Mouse (Mus musculus) lung, postnatal 10 days (tissue): ENCODE data around the gene Ntf5.
A peak's percentile ranks its signal among the peaks of the same experiment; 100 is the strongest.
"Not testable (repeated sequence)": the region's sequence is repeated elsewhere in the genome, so short reads cannot be mapped to it uniquely, and the experiment has no call there.

Experiments used
- DNase-seq: peaks from one replicate; pipeline ENCODE4 v3.0.0; 2021

The Ntf5 gene

DNA sequence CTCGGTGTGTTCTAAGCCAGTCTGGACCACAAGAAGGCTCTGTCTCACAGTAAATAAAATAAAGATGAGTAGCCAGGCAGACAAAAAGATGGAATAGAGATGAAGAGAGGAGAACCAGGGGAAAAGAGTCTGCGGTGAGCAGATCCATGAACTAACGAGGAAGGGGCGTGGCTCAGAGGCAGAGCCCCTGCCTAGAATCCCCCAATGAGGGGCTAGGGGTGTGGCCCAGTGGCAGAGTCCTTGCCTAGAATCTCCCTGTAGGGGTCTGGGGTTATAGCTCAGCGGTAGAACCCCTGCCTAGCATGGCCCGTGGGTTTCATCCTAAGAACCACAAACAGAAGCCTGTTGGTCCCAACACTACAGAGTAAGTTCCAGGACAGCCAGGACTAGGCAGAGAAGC lies 23.6 kb downstream of the Ntf5 start:
- DNase-seq: no peak

DNA sequence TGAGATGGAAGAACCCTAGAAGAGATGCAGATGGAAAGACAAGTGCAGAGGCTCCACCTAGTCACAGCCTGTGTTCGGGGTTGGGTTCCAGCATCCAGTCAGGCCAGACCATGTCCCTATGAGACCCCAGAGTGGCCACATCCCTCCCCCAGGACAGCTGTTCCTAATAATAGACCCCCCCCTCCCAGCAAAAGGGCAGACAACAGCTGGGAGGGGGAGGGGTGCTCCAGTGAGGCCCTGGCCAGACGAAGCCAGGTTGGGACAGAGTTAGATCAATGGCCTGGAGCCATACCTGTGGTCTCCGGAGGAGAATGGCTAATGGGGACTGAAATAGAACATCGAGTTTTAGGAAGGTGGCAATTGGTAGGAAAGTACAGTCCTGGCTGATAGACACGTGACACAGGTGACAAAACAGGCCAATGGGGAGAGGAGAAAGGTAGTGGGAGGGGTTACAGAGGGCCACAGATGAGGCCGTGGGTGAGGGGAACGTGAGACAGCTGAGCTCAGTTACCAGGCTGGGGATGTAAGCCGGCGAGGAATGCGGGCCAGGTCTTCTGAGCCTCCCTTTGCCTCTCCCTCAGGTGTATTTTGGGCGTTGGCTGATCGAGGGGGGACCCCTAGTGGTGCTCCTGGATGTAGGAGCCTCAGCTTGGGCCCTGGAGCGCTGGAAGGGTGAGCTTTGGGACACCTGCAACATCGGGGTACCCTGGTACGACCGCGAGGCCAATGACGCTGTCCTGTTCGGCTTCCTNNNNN lies 24.2 kb downstream of the Ntf5 start, which contains the start of gene Ruvbl2:
TSS of gene Ruvbl2 (minus strand) at position 576 of the 756 bp plus-strand sequence.
- peak; percentile 47 for DNase-seq

DNA sequence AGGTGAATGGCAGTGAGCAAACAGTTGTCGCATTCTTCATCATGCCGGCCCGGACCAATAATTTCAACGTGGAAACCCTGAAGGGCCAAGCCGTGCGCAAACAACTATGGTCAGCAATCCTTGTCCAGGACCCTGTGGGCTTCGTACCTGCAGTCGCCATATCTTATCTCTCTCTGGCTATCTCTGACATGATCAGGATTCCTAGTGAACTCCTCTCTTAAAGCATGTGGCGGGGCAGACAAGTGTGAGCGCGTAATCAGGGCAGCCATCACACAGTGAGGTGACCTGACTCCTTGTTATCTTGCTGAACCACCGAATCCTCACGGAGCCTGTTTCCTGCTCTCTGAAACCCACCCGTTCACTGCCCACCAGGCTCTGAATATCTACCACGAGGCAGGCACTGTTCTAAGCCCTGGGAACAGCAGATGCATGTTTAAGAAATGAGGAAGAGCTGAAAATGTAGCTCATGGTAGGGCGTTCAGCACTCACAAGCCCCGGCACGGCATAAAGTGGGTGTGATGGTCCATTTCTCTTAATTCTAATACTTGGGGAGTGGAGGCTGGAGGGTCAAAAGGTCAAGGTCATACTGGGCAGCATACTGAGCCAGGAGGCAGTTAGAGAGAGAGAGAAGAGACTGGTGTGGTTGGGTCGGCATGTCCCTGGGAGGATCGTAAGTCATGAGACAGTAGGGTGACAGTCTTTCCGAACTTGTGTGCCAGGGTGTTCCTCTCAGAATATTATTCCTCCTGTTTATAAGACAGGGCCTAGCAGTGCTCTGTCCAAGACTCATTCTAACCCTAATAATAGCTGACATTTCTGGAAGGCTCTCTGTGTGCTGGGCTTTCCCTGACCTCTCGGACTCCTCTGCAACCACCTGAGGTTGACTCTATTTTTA lies 30.3 kb downstream of the Ntf5 start:
- DNase-seq: no peak

DNA sequence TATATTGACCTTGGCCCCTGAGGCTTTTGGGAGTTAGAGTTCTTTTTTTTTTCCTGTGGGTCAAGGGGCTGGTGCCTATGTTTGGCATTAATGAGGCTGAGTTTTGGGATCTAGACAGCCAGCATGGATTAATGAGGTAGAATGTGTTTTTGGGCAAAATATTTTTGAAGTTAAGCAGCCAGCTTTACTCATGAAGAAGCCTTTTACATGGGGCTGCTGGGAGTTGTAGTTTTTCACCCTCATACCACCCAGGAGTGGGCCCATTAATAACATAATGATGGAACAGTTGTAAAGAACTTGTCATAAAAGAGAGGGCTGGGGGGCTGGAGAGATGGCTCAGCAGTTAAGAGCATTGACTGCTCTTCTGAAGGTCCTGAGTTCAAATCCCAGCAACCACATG lies 33.1 kb downstream of the Ntf5 start:
- no peak for DNase-seq

DNA sequence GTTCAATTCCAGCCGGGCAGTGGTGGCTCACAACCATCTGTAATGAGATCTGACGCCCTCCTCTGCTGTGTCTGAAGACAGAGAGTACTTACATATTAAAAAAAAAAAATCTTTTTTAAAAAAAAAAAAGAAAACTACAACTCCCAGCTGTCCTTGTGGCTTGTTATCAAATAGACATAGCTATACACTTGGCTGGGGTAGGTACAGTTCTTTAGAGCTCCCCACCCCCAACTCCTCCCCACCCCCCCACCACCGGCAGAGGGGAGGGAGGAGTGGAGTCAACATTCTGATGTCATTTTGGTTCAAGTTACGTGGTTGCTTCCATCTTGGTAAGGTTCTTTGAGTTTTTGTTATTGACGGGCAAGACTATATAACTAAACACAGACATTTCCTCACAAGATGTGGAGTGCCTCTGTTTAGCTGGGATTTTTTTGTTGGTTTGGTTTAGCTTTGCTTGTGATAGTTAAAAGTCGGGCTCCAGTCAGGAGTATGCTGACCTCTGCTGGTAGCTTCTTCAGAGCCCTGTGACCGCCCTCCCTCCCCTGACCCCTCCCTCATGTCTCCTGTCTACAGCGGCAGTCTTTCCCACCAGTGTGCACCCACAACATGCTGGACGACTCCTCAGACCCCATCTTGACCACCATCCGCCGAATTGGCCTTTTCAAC lies 34.0 kb downstream of the Ntf5 start:
- DNase-seq: peak; percentile 75

DNA sequence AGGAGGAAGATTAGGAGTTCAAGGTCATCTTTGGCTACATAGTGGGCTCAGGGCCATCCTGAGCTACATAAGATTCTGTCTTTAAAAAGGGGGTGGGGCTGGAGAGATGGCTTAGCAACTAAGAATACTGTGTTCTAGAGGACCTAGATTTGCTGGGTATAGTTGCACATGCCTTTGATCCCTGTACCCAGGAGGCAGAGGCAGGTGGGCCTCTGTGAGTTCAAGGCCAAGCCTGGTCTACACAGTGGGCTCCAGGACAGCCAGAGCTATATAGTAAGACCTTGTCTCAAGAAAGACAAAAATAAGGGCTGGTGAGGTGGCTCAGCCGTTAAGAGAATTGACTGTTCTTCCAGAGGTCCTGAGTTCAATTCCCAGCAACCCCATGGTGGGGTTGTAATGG lies 36.5 kb downstream of the Ntf5 start:
- DNase-seq: no peak

DNA sequence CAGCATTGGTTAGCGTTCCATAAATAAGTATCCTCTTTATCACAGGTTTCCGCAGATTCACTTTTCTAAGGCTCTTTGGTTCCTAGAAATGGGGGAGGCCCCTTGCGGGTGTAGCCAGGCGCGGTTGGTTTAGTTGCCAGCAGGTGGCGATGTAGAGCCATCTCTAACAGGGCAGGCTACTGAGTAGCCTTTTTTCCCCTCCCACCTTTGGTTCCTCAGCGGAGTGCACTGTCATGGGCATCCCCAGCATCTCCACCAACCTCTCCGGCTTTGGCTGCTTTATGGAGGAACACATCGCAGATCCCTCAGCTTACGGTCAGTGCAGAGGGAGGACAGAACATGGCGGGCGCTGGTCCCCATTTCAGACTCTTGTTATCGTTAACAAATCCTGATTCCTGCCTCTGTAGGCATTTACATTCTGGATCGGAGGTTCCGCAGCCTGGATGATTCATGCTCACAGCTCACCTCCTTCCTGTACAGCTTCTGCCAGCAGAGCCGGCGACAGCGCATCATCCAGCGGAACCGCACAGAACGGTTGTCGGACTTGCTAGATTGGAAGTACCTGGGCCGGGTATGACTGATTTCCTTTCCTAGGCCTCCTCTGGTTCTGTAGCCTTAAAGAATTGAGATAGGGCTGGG lies 38.0 kb downstream of the Ntf5 start:
- peak; percentile 91 for DNase-seq

DNA sequence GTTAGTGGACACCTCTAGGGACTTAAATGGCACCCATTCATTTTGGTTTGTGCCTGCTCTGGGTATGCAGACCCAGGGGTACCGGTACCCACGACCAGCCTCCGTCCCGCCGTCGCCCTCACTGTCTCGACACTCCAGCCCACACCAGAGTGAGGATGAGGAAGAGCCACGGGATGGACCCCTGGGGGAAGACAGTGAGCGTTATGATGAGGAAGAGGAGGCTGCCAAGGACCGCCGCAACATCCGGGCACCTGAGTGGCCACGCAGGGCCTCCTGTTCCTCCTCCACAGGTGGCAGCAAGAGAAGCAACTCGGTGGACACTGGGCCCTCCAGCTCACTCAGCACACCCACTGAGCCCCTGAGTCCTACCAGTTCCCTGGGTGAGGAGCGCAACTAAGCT lies 41.5 kb downstream of the Ntf5 start:
- DNase-seq: no peak

DNA sequence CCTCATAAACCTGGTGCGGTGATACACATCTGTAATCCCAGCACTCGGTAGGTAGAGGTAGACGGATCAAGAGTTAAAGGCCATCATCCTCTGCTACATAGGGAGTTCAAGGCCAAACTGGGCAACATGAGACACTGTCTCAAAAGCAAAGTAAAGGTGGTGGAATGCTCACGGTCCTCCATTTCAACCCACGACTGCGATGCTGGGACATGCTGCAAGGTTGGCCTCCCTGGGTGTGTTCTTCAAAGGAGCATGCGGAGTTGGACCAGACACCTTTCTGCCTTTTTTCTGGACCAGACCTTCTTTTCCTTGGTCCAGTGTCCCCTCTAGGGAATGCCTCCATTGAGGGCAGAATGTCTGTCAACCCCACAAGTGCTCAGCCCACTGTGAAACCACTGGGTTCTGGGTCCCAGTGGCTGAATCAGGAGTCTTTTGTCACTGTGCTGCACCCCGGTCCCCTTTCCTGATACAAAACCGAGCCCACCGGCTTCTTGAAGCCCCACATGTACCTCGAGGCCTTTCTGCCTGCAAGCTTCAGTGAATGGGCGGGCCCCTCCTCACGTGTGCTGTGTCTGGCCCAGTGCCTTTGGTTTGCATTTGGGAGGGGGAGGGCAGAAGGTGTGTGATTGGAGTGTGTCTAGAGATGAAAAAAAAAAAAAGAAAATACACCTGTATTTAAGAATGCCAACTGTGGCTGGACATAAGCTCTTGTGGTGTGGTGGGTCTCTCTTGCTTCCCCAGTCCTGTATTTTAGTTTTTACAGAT lies 42.6 kb downstream of the Ntf5 start:
- no peak for DNase-seq

DNA sequence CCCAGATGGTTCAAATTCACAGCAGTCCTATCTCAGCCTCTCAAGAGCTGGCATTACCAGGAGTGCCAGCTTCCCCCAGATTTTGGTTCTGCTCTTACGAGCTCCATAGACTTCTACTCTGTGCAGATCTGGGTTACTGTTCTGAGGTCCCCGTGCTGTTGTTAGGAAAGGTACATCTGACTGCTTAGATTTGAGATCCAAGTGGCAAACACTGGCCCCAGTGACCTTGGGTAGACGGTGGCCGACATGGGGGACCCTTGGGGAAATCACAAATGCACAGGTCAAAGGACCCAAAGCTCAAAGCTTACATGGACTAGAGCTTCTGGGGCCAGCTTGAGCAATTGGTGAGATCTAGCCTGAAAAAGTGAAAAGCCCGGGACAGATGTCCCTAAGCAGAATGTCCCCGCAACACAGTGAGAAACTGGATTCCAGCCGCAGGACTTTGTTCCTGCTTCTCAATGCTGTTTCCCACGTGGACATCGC lies 43.3 kb downstream of the Ntf5 start:
- DNase-seq: no peak

DNA sequence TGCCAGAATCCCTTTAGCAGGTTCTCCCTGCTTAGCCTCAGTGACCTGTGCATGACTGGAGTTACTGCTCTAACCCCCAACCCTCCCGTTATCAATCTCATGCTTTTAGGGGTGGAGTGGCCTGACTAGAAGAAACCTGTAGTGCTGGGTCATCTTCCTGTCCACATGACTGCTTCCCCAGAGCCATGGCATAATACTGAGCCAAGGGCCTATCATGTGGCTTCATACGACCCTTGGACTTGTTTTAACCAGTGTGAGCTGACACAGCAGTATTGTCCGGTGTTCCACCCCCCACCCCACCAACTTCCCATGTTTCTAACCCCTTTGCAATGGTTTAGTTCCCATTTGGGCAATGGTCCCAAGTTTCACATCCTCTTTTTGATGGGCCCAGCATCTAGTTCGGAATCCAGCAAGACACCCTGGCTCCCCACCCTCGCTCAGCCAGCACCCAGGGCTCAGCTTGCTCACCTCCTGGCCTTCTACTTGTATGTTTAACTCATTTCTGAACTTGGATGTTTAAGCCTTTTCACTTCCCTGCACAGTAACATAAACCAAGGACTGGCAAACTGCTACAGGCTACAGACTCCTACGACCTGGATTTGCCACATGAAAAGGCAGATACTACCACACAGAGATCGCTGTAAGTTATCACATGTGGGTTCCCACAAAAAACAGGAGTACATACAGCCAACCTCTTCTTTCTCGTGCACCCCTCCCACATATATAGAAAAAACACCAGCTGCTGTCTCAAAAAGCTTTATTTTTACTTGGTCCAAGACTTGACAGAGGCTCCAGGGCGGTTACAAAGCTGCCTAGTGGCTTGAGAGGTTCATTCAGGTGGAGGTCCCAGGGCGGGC lies 43.9 kb downstream of the Ntf5 start:
- no peak for DNase-seq

DNA sequence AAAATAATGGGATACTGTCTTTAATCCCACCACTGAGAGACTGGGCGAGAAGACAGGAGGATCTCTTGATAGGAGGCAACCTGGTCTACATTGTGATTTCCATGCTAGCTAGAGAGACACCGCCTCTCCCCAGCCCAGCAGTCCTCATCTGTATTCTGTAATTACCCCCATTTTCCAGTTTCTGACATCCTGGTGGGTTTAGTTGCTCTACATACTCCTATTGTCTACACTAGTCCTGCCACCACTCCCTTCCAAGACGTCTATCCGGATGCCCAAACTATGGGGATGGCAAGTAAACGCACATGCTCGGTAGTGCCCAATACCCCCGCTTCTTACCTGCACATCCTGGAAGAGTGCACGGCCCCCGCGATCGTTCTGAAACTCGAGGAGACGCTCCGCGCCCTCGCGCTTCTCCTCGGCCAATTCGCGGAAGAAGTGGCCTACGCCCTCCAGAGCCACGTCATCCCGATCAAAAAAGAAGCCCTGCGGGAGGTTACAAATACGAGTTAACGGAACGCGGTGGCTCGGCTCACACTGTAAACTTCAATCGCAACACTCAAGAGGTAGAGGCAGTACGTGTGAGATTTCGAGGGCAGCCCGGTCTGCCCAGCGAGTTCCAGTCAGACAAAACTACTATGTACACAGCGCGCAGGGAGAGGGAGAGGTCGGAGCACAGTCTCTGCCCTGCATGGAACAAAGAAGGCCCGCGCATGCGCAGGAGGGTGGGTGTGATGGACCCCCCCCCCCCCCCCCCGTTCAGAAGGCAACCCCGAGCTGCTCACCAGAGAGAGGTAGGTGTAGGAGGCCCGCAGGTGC lies 45.5 kb downstream of the Ntf5 start:
- peak; percentile 89 for DNase-seq

DNA sequence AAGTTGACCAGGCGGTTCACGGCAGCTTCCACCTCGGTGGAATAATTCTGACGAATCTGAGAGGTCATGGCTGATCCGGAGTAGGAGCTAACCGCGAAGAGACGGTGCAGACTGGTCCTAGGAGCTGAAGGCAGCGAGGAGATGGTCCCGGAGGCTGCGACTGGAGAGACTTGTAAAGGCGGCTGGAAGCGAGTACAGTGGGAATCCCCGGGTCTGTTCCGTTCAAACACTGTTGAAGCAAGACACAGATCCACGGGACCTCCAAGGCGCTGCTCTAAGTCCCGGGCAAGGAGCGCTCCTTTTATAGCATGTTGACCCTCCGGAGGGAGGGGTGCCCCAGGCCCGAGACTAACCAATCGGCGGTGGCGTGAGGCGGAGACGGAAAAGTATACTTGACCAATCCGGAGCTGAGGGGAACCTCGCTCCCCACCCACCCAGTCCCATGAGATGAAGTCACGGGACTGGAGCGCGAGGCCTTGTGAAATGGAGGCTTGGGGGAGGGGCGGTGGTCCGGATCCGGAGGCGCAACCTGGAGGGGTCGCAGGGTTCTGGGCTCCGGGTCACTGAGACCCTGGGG lies 46.2 kb downstream of the Ntf5 start, which contains the start of gene Ftl1:
TSS of gene Ftl1 (minus strand) at position 321 of the 577 bp plus-strand sequence.
- peak; percentile 99 for DNase-seq

DNA sequence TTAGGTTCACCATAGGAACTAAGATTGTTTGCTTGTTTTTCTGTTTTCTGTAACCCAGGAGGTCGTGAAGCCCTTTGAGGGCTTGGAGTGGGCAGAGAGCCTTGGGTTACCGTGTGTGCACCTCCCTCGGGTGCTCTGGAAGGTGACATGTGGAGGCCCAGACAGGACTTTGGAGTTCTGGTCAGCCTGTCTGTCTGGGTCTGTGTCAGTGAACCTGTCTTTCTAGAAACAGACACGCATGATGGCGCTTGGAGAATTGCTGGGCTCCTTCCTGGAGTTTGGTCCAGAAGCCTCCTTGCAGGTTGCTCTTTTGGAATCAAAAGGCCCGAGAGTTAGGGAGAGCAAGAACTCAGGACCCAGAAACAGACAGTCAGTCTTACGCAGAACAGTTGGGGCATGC lies 46.9 kb downstream of the Ntf5 start:
- DNase-seq: no peak

DNA sequence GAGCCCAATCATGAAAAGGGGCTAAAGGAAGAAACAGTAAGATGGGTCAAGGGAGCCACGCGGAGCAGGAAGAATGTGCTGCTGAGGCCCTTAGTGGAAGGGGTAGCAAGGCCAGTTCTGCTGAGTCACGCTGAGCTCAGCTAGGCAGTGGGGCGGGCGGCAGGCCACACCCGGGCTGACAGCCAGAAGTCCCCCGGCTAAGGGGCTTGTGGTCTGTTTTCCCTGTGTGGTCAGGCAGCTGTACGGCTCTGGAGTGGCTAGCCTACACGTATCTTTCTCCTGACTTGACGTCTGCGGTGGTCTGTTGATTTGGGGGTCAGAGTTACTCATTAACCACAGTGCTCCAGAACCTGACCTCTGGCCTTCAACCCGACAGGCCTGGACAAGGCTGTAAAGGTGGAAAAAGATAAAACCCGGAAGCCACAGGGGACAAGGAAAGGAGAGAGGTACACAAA lies 47.4 kb downstream of the Ntf5 start:
- peak; percentile 77 for DNase-seq

DNA sequence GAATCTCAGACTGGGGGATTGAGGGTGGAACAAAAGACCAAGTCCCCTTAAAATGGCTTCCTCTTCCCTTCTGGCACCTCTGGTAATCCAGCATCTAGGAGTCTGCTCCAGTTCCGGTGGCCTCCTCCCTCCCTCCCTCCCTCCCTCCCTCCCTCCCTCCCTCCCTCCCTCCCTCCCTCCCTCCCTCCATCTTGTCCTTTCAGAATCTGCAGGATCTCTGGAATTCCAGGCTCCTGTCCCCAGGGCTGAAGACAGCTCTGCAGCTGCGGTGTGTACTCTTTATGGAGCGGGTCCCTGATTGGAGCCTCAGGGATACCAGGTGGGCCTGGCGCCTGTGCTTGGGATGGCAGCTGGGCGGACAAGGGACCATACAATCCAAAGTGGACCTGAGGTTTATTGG lies 47.8 kb downstream of the Ntf5 start:
- DNase-seq: no peak

DNA sequence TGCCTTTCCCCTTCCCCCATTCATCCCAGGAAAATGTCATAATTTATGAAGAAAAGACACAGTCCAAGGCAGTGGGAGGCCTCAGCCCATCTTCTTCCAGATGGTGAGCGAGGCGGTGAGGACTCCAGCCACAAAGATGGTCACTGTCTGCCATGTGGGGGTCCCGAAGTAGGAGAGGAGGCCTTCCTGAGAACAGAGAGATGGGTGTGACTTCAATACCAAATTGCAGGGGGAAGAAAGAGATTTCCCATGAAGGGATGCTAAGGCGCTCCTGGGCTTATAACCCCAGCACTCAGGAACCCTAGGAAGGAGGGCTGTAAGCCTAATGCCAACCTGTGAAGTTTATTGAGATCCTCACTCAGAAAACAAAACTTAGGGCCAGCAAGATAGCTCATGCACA lies 48.3 kb downstream of the Ntf5 start:
- DNase-seq: no peak

DNA sequence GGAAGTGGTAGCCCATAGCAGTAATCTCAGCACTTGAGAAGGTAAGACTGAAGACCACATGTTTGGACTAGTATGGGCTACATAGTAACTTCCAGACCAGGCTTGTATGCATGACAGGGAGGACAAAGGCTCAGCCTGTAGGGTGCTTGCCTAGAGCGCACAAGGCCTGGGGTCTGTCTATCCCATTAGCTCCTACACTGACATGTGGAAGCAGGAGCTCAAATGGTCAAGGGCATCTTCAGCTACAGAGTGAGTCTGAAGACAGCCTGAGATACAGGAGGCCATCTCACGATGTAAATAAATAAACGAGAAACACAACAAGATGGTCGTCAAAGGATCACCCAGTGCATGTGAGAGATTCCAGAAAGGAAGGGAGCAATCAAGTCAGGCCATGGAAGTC lies 48.8 kb downstream of the Ntf5 start:
- DNase-seq: no peak

DNA sequence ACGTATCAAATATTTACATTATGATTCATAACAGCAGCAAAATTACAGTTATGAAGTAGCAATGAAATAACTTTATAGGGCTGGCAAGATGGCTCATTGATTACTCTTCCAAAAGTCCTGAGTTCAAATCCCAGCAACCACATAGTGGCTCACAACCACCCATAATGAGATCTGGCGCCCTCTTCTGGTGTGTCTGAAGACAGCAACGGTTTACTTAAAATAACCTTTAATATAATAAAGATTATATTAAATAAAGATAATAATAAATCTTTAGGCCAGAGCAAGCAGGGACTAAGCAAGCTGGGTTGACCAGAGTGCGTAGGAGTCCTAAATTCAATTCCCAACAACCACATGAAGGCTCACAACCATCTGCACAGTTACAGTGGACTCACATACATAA lies 49.4 kb downstream of the Ntf5 start:
- not testable (repeated sequence) for DNase-seq
